In genomic region chr13:49814420-49814819, GRCm38 (mm10) we compare ENCODE assay signal across 23 mouse cellular contexts. TPM values are rescaled to one million over a fixed set of nuclear protein-coding genes. Genes with fewer than 3 reads are reported as not detected.
"Had no signal": no experiment of that assay in that cellular context is flagged by ENCODE, and none has a peak within 500 bp of the region (broad histone marks: within the 10 kb centered on the region; RNA-seq: fewer than 3 reads in every experiment).

No protein-coding gene starts in this region.

- H3K27ac ChIP-seq: layer of hippocampus, adult 2 months; limb, embryonic 13.5 days; liver, embryonic 13.5 days; stomach, embryonic 15.5 days had no signal

- H3K36me3 ChIP-seq: limb, embryonic 13.5 days; liver, embryonic 13.5 days; stomach, embryonic 15.5 days had no signal

- H3K9me3 ChIP-seq: liver, embryonic 13.5 days; stomach, embryonic 15.5 days had no signal

- H3K9ac ChIP-seq: limb, embryonic 13.5 days; liver, embryonic 13.5 days; stomach, embryonic 15.5 days had no signal

- H3K4me1 ChIP-seq: limb, embryonic 13.5 days; liver, embryonic 13.5 days; stomach, embryonic 15.5 days had no signal

- DNase-seq: kidney, adult 18-20 months; kidney, postnatal 10 days; kidney, postnatal 4 days; left cerebral cortex, postnatal 4 days; liver, embryonic 13.5 days; lung, adult 18-20 months; lung, postnatal 36 days; right cerebral cortex, postnatal 14 days; thymus, adult 2 months; thymus, postnatal 25 days had no signal

- H3K4me3 ChIP-seq: layer of hippocampus, adult 2 months; limb, embryonic 13.5 days; liver, embryonic 13.5 days; stomach, embryonic 15.5 days had no signal

- H3K4me2 ChIP-seq: limb, embryonic 13.5 days; liver, embryonic 13.5 days; midbrain, embryonic 11.5 days; stomach, embryonic 15.5 days had no signal

- H3K27me3 ChIP-seq: limb, embryonic 13.5 days; liver, embryonic 13.5 days; stomach, embryonic 15.5 days had no signal

- ATAC-seq: inflammation-experienced regulatory T-cells, adult 6 months; lung, postnatal 0 days; midbrain, embryonic 16.5 days had no signal

RNA-seq across cellular contexts. Expression of gene Gm30302, which starts 15.6 kb away (rescaled TPM):
- total RNA-seq: layer of hippocampus, adult 2 months; layer of hippocampus, postnatal 10 days; left cerebral cortex, postnatal 4 days; megakaryocyte progenitor cell, adult 5-6 weeks had no signal
- polyA plus RNA-seq: inflammation-experienced regulatory T-cells, adult 6 months; kidney, embryonic 14.5 days; limb, embryonic 13.5 days; liver, embryonic 13.5 days; lung, postnatal 0 days; midbrain, embryonic 11.5 days; midbrain, embryonic 16.5 days; neural tube, embryonic 14.5 days; spleen, adult 2 months; stomach, embryonic 15.5 days; thymus, adult 2 months; urinary bladder, adult 2 months had no signal
